Mouse (Mus musculus): ENCODE results near the gene Rsph6a.

DNA sequence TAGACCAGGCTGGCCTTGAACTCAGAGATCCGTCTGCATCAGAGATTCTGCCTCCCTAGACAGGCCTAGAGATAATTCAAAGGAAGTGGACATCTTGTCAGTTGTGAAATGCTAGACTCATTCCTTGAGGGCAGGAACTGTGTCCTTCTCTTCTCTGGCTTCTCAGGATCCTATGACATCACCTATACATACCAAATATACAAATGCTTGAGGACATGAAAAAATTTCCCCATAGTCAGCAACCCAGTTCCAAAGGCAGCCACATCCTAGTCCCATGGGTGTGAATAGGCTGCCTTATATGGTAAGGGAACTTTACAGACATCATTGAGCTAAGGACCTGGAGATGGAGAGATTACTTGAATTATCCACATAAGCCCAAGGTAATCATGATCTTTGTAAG lies 55.1 kb downstream of the Rsph6a start:
- TF ChIP-seq CTCF (IDR thresholded peaks at IDR 0.05; ENCODE audit: low read depth) = no peak
- TF ChIP-seq EP300 (IDR thresholded peaks at IDR 0.05; ENCODE audit: low read depth) = no peak
